Mouse (Mus musculus) liver, embryonic 12.5 days (tissue): ENCODE data around the gene Zic5. TPM values are rescaled to one million over a fixed set of nuclear protein-coding genes. Genes with fewer than 3 reads are reported as not detected.
"Not testable (repeated sequence)": the region's sequence is repeated elsewhere in the genome, so short reads cannot be mapped to it uniquely, and the experiment has no call there.

Source experiments
- ATAC-seq: fragments of 200-750 bp; cut with Nextera tagmentation; 2 replicates; pipeline ENCODE4 v1.8.0; 2017; ENCODE audit warnings: moderate number of reproducible peaks, mild to moderate bottlenecking, moderate library complexity
- H3K27ac ChIP-seq: fragments of 300-500 bp; sonication (generic); 2 replicates; pipeline ENCODE4 v1.5.1; 2016; ENCODE audit warnings: mild to moderate bottlenecking
- H3K27me3 ChIP-seq: fragments of 300-500 bp; sonication (generic); replicated peaks from 2 replicates; pipeline ENCODE4 v1.6.1; 2016; ENCODE audit warnings: mild to moderate bottlenecking, moderate library complexity
- H3K36me3 ChIP-seq: fragments of 300-500 bp; sonication (generic); 2 replicates; pipeline ENCODE4 v1.6.1; 2016; ENCODE audit warnings: mild to moderate bottlenecking, moderate library complexity
- H3K4me1 ChIP-seq: fragments of 300-500 bp; sonication (generic); 2 replicates; pipeline ENCODE4 v1.6.1; 2016
- H3K4me2 ChIP-seq: fragments of 300-500 bp; sonication (generic); 2 replicates; pipeline ENCODE4 v1.6.1; 2016; ENCODE audit warnings: mild to moderate bottlenecking, moderate library complexity
- H3K4me3 ChIP-seq: fragments of 300-500 bp; sonication (generic); 2 replicates; pipeline ENCODE4 v1.5.1; 2016; ENCODE audit warnings: mild to moderate bottlenecking, moderate library complexity
- H3K9ac ChIP-seq: fragments of 300-500 bp; sonication (generic); 2 replicates; pipeline ENCODE4 v1.6.1; 2016; ENCODE audit warnings: mild to moderate bottlenecking, moderate library complexity
- H3K9me3 ChIP-seq: fragments of 300-500 bp; sonication (generic); replicated peaks from 2 replicates; pipeline ENCODE4 v1.6.1; 2016; ENCODE audit warnings: mild to moderate bottlenecking, moderate library complexity
- WGBS: fragments of 180-500 bp; shearing (Covaris S2); methylation state at CpG from one replicate; pipeline ENCODE4 v1.1.7; 2016; ENCODE audit not compliant: insufficient replicate concordance; 5-methylcytosine and 5-hydroxymethylcytosine counted together
- polyA plus RNA-seq: library from polyadenylated mRNA; unstranded; fragments of >200 nt; fragmentation: Nextera tagmentation; extraction: Ambion mirVana; gene quantifications from 2 replicates; pipeline ENCODE4 v1.2.1, GENCODE M21; 2016

Gene Zic5
- polyA plus RNA-seq, 1 experiment from 2014 or later = not detected

DNA sequence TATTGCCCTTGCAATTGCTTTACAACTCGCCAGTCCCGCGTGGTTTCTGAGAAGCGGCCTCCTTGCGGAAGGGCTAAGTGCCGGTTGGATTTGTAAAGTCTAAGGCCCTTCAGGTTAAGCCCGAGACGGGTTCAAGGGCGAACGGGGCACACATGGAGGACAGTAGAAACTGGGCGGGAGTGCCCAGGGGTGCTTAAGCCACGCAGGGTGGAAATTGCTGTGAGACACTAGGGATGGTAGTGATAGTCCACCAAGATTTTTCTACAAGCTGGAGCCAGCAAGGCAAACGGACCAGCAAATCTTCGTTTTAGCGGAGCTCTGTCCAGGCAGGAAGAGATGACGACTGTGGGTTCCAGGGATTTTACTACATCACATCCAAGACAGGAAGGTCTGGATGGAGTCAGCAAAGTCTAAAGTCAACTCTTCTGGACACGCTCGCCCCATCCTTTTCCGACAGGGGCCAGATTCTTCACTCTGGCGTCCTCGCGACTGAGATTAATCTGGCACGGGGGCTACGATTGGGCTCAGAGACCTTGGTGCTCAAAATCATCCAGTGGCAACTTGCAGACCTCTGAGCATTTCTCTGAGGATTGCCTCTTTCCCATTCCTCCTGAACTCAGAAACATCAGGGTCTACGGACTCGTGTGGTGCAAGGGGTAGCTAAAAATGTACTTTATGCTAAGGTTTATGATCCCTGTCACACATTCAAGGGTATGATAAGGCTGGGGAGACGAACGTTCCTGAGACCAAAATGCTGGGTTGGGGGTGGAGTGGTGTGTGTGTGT is 3.7 kb upstream of the Zic5 start:
- Histone ChIP-seq H3K36me3 (no peaks in the 10 kb centered on the region), H3K9ac (no peak overlapping the region), H3K9me3 (no peaks in the 10 kb centered on the region), H3K4me1 (peaks cover 18% of the 10 kb centered on the region), H3K27ac (no peak overlapping the region), H3K4me2 (no peak overlapping the region), H3K4me3 (no peak overlapping the region), H3K27me3 (peaks cover 100% of the 10 kb centered on the region)
- ATAC-seq = no peak
- 3% methylated on average over 28 of the region's 28 CpGs for WGBS

DNA sequence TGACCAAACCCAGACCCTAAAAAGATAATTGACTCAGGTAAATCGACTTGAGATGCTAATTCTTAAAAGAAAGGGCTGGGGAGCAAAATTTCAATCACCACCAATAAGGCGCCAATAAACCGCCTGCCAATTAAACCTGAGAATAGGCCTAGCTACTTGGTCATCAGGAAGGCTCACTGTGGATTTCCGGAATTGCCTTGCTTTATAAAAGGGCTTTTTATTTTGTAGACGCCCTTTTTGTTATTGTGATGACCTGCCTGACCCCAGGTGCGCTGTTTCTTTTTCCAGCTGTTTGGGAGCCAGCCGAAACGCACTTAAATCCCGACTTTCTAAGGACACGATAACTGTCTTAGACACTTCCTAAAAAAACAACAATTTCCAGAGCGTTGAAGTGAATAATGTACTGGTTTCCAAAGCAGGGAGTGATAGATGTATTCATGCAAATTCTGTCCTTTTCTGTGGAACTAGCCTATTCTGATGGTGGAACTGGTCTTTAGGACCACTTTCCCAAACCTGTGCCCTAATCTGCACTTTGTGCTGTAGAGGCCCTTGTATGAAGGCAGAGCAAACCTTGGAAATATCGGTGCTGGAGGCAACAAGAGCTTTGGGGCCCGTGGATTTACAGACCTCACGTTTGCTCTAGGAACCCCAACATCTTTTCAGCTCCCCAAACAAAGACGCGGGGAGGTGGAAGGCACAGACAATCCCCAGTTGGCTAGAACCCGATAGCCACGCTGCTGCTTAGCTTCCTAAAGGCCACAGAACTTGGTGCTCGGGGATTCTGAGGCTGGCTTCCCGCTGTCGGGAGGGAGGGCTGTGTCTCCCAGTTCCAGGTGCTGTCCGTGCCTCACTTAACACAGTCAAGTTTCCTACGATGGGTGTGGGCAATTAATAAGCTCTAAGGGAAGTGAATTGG is 2.7 kb upstream of the Zic5 start:
- 9% methylated on average over 23 of the region's 23 CpGs for WGBS

DNA sequence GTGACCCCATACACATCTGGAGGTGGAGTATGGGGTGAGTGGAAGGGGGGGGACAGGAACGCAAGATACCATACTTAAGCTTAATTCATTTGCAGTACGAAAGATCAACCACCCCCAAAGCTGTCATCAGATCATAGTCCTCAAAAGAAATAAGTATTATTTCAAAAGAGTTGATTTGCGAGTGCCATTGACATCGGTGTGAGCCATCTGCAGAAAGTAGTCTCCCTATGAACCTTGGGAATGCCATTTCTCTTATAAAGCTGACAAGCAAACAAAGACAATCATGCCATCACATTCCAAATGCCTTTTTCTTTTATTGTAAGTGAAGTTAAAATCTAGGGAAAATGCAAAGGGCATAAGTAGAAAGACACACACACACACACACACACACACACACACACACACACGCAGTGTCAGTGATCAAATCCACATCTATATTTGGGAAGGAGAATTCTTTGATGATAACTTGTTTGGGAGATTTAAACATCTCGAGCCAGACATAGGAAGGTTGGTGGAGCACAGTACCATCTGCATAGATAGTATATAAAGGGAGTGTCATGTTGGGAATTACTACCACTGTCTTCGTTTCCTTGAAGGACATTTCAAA is 1.4 kb upstream of the Zic5 start:
- peaks cover 26% of the 10 kb centered on the region for H3K4me1 ChIP-seq
- H3K9me3 ChIP-seq = no peaks in the 10 kb centered on the region
- no peak overlapping the region for H3K4me2 ChIP-seq
- H3K4me3 ChIP-seq = no peak overlapping the region
- H3K9ac ChIP-seq = no peak overlapping the region
- H3K36me3 ChIP-seq = no peaks in the 10 kb centered on the region
- ATAC-seq = no peak
- peaks cover 100% of the 10 kb centered on the region for H3K27me3 ChIP-seq
- 56% methylated on average over 7 of the region's 7 CpGs for whole genome bisulfite sequencing
- no peak overlapping the region for H3K27ac ChIP-seq

More for the DNA sequence above, 2.7 kb upstream of the Zic5 start:
- Histone ChIP-seq H3K27me3 (peaks cover 100% of the 10 kb centered on the region), H3K27ac (no peak overlapping the region), H3K4me2 (no peak overlapping the region), H3K4me3 (no peak overlapping the region), H3K36me3 (no peaks in the 10 kb centered on the region), H3K9ac (no peak overlapping the region), H3K9me3 (no peaks in the 10 kb centered on the region), H3K4me1 (peaks cover 25% of the 10 kb centered on the region)
- no peak for ATAC-seq

DNA sequence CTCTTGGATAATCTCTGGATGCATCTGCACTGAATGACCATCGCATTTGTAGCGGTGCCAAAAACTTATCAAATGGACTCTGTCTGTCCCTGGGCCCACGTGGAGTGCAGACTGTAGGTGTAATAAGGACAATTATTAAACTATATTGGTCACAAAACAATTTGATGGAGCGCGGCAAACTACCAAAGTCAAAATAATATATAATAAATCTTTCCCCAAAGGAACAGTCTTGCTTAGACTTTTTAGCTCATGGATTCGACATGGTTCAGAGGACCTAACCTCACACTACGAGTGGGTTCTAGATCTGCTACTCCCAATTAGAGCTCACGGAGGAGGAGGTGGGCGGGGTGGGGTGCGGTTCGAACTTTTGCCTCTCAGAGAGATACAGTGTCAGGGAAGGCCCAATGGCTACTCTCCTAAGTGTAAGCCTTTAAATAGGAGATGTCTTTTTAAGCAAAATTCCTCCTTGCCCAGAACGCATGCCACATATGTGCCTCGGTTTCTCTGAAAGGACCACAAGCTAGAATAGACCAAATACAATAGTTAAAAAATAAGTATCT is 534 bp upstream of the Zic5 start:
- WGBS = 23% methylated on average over 13 of the region's 13 CpGs
- H3K9ac ChIP-seq = no peak overlapping the region
- H3K9me3 ChIP-seq = no peaks in the 10 kb centered on the region
- H3K4me3 ChIP-seq = no peak overlapping the region
- ATAC-seq = no peak
- H3K27me3 ChIP-seq = peaks cover 98% of the 10 kb centered on the region
- no peaks in the 10 kb centered on the region for H3K36me3 ChIP-seq
- H3K4me1 ChIP-seq = peaks cover 26% of the 10 kb centered on the region
- H3K27ac ChIP-seq = no peak overlapping the region
- H3K4me2 ChIP-seq = no peak overlapping the region

DNA sequence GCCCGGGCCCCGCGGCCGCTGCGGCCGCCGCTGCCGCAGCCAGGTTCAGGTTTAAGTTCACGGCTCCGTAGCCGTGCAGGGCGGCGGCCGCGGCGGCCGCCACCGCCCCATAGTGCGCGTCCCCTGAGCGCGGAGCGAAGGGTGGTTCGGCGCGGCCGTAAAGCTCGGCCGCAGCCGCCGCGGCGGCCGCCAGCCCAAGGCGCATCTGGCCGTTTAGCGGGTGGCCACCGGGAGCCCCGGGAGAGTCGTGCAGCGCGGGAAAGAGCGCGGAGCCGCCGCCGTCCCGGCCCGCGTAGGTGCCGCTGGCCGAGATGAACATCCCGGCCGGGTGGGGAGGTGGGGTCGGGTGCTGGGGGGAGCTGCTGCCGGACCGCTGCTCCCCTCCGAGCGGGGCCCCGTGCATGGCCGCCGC is 1.1 kb downstream of the Zic5 start:
- H3K9me3 ChIP-seq = no peaks in the 10 kb centered on the region
- no peak overlapping the region for H3K27ac ChIP-seq
- H3K4me1 ChIP-seq = peaks cover 26% of the 10 kb centered on the region
- peak overlapping the region; percentile 77 for H3K4me2 ChIP-seq
- peaks cover 95% of the 10 kb centered on the region for H3K27me3 ChIP-seq
- no peaks in the 10 kb centered on the region for H3K36me3 ChIP-seq
- WGBS = 2% methylated on average over 24 of the region's 62 CpGs
- no peak overlapping the region for H3K9ac ChIP-seq
- ATAC-seq = peak; percentile 19
- peak overlapping the region; percentile 53 for H3K4me3 ChIP-seq

DNA sequence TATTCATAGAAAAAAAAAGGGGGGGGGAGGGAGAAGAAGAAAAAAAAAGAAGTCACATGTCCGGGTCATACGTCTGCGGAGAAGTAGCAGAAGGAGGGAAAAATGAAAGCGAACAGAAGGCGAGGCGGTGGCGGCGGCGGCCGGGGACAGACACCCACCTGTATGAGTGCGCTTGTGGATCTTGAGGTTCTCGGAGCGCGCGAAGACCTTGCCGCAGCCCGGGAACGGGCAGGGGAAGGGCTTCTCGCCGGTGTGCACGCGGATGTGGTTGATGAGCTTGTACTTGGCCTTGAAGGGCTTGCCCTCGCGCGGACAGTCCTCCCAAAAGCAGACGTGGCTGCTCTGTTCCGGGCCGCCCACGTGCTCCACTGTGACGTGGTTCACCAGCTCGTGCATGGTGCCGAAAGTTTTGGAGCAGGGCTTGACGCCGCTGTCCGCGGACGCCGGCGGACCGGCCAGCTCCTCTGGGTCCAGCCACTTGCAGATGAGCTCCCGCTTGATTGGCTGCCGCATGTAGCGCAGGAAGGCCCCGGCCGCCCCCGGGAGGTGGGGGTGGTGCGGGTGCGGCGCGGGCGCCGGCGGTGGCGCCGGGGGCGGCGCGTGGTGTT is 1.6 kb downstream of the Zic5 start:
- ATAC-seq = peak; percentile 26
- under 1% methylated on average over 47 of the region's 58 CpGs for WGBS
- not testable (repeated sequence) for H3K36me3 ChIP-seq, H3K27ac ChIP-seq, H3K9me3 ChIP-seq, H3K9ac ChIP-seq
- Histone ChIP-seq H3K4me3 (peak overlapping the region; percentile 53), H3K27me3 (peaks cover 91% of the 10 kb centered on the region), H3K4me1 (peaks cover 26% of the 10 kb centered on the region), H3K4me2 (peak overlapping the region; percentile 77)

DNA sequence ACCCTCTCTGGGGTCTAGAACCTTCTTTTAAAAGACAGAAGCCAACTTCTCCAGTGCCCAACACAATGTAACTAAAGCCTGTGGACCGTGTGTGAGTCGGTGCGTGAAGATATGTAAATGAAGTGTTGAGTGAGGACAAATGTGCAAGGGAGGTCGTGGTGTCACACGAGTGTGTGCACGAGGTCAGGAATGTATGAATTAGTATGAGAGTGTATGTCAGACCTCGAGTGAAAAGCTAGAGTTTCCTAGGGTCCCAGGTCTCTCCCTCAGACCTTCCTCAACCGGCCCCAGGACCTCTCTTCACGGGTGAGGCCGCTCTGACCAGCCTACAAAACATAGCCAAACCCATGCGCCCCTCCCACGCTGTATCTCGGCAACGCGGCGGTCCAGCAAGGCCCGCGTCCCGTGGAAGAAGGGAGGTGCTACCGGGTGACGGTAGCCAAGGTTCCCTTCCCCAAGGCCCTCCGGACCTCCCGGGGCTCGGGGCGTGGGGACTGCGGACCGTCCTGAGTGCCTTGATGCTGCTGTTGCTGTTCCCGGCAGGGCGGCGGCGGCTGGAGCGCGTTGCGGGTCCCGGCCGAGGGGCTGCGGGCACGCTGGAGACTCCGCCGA is 2.3 kb downstream of the Zic5 start:
- no peak overlapping the region for H3K9ac ChIP-seq
- ATAC-seq = no peak
- no peak overlapping the region for H3K27ac ChIP-seq
- no peaks in the 10 kb centered on the region for H3K36me3 ChIP-seq
- H3K4me1 ChIP-seq = peaks cover 26% of the 10 kb centered on the region
- H3K9me3 ChIP-seq = no peaks in the 10 kb centered on the region
- WGBS = 2% methylated on average over 40 of the region's 40 CpGs
- H3K27me3 ChIP-seq = peaks cover 88% of the 10 kb centered on the region
- peak overlapping the region; percentile 53 for H3K4me3 ChIP-seq
- H3K4me2 ChIP-seq = peak overlapping the region; percentile 77

DNA sequence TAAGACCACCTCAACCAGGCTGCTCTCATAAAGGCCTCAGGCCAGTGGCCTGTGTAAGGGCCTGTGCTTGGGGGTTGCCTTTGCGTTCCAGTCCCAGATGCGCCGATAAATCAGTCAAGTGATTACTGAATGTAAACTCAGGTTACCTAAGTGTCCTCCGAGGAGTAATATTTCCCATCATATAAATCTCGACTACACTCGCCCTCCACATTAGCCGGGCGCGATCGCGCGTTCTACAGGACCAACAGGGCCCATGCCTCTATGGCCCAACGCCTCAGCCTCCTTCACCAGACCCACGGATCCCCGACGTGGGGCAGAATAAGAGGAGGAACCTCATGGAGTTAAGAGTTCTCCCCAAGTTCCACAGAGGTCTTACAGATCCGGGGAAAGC is 2.8 kb downstream of the Zic5 start:
- peaks cover 26% of the 10 kb centered on the region for H3K4me1 ChIP-seq
- H3K36me3 ChIP-seq = no peaks in the 10 kb centered on the region
- no peak overlapping the region for H3K9ac ChIP-seq
- no peak overlapping the region for H3K4me2 ChIP-seq
- no peaks in the 10 kb centered on the region for H3K9me3 ChIP-seq
- WGBS = 24% methylated on average over 17 of the region's 17 CpGs
- H3K27ac ChIP-seq = no peak overlapping the region
- no peak for ATAC-seq
- H3K27me3 ChIP-seq = peaks cover 83% of the 10 kb centered on the region
- H3K4me3 ChIP-seq = no peak overlapping the region

DNA sequence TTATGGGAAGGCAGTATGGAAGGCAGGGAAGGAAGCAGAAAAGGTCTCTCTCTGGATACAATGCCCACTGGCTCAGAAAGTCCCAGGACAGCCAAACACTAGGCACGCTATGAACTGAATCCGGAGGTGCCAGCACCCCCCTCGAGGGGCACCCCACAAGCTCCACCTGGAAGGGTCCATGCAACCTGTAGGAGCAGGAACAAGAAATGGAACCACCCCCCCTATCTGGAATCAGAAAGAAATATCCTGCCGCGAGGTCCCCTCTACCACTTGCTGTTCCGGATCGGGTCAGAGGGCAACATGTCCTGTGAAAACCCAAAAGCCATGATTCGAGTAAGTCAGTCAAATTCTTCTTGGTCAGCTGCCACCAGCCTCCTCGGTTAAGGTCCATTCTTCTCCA is 3.5 kb downstream of the Zic5 start:
- ATAC-seq = no peak
- Histone ChIP-seq H3K27me3 (peaks cover 76% of the 10 kb centered on the region), H3K9me3 (no peaks in the 10 kb centered on the region), H3K4me2 (no peak overlapping the region), H3K36me3 (no peaks in the 10 kb centered on the region), H3K4me1 (peaks cover 26% of the 10 kb centered on the region), H3K4me3 (no peak overlapping the region), H3K9ac (no peak overlapping the region), H3K27ac (no peak overlapping the region)
- 32% methylated on average over 9 of the region's 9 CpGs for WGBS

DNA sequence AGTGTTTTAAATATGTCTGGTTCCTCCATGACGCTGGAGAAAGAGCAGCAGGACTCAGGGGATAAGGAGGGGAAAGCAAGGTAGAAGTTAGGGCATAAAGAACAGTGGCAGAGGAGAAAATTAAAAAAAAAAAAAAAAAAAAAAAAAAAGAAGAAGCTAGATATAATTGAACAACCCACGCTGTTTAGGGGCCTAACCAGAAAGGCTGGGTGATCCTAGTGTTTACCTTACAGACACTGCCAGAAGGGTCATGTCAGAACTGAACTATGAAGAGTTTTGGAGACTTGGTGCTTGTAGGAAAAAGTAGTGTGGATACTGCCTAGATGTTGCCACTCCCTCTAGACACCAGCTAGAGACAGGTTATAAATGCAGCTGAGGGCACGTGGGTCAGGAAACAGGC is 4.0 kb downstream of the Zic5 start:
- no peak overlapping the region for H3K4me2 ChIP-seq
- H3K27ac ChIP-seq = no peak overlapping the region
- peaks cover 26% of the 10 kb centered on the region for H3K4me1 ChIP-seq
- WGBS = 47% methylated on average over 3 of the region's 3 CpGs
- H3K4me3 ChIP-seq = no peak overlapping the region
- H3K9ac ChIP-seq = no peak overlapping the region
- H3K27me3 ChIP-seq = peaks cover 72% of the 10 kb centered on the region
- no peaks in the 10 kb centered on the region for H3K36me3 ChIP-seq
- no peak for ATAC-seq
- no peaks in the 10 kb centered on the region for H3K9me3 ChIP-seq

DNA sequence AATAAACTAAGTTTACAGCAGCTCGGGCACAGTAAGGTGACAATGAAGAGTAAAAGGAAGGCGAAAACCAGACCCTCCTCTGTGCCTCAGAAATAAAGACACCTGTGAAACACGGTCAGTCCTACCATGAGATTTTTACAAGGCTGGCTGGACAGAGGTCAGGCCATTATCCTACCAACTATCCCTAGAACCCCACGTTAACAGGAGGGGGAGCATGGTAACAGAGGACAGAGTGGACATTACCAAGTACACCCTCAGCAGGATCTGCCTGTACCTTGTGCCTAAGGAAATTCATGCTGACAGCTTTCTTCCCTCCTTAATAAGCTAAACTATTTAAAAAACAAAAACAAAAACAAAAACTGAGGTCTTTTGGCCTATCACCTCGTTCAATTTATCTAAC is 5.3 kb downstream of the Zic5 start:
- peaks cover 22% of the 10 kb centered on the region for H3K4me1 ChIP-seq
- H3K9me3 ChIP-seq = no peaks in the 10 kb centered on the region
- no peak overlapping the region for H3K9ac ChIP-seq
- no peaks in the 10 kb centered on the region for H3K36me3 ChIP-seq
- H3K27me3 ChIP-seq = peaks cover 69% of the 10 kb centered on the region
- 53% methylated on average over 5 of the region's 5 CpGs for WGBS
- H3K27ac ChIP-seq = no peak overlapping the region
- ATAC-seq = no peak
- no peak overlapping the region for H3K4me2 ChIP-seq
- no peak overlapping the region for H3K4me3 ChIP-seq
